Mouse (Mus musculus): Measurements from ENCODE around the gene Gm6169.
"Not testable (repeated sequence)": the region's sequence is repeated elsewhere in the genome, so short reads cannot be mapped to it uniquely, and the experiment has no call there.

The Gm6169 gene

DNA sequence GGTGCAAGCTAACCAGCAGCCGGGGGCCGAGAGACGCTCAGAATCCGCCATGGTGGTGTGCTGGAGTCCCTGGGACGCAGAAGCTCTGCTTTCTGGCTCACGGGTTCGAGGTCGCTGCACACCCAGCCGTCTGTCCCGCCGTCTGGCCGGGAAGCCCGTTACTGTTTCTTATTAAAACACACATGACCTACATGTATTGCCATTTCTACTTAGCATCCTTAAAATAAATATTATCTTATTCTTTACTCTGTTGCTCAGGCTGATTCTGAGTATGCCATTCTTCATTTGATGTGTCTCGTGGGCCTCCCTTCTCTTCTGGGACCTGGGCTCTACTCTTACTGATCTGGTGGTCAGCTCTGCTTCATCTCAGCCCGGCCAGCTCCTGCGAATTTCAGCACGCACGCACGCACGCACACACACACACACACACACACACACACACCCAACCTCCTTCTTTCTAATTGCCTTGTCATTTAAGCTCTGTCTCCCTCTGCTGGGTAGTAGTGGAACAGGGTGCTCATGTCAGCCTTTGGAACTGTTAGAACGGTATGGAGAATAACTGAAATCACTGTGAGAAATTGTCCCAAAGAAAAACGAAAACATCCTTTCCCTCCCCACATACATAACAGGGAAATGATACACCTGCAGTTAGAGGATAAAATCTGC lies at the start of gene Gm6169:
TSS of gene Gm6169 (minus strand) at position 51 of the 666 bp plus-strand sequence.
- DNase-seq: peak in 1 of 2 experiments; percentile 3

DNA sequence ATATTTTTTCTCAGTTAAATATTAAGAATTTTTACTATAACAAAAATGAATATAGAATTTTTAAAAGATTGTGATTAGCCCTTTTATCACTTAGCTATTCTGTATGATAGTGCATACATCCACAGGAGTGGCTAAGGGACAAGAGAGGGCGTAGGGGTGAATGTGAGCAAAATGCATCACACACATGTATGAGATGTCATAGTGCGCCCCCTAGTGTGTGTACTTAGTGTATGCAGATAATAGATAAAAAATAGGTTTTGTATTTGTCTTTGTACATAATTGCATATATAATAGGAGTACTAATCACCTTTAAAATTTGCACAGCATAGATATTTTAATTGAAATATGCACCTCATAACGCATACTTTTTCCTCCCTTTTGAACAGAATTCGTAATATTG lies 46.8 kb upstream of the Gm6169 start:
- peak; percentile 10 to 26 for DNase-seq

DNA sequence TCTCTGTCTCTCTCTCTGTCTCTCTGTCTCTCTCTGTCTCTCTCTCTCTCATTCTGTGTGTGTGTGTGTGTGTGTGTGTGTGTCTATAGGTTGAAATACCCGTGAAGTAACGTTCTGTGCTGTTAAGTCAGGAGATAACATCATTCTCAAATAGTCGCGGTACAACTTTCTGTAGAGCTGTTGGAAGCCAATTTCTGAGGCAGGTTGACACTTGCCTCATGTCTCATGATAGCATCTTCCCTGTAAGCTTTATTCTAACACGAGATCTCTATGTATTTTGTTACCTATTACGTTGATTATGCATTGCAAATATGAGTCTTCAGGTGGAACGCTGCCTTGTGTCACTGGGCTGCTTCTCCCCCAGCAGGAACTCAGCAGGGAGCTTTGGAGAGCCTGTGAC lies 43.3 kb upstream of the Gm6169 start:
- DNase-seq: no peak

DNA sequence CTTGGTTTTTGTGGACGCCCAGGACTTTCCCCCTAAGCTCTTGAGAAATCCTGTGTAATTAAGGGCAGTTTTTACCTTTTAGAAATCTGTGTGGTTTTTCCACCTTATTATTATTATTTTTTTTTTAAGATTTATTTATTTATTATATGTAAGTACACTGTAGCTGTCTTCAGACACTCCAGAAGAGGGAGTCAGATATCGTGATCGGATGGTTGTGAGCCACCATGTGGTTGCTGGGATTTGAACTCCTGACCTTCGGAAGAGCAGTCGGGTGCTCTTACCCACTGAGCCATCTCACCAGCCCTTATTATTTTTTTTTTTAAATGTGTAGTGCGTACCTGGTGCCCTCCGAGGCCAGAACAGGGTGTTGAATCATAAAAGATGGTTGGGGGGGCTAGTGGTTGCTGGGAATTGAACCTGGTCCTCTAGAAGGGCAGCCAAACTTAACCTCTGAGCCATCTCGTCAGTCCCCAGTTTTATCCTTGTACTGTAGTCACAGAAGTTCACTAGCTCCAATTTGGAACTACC lies 39.4 kb upstream of the Gm6169 start:
- DNase-seq: not testable (repeated sequence)

DNA sequence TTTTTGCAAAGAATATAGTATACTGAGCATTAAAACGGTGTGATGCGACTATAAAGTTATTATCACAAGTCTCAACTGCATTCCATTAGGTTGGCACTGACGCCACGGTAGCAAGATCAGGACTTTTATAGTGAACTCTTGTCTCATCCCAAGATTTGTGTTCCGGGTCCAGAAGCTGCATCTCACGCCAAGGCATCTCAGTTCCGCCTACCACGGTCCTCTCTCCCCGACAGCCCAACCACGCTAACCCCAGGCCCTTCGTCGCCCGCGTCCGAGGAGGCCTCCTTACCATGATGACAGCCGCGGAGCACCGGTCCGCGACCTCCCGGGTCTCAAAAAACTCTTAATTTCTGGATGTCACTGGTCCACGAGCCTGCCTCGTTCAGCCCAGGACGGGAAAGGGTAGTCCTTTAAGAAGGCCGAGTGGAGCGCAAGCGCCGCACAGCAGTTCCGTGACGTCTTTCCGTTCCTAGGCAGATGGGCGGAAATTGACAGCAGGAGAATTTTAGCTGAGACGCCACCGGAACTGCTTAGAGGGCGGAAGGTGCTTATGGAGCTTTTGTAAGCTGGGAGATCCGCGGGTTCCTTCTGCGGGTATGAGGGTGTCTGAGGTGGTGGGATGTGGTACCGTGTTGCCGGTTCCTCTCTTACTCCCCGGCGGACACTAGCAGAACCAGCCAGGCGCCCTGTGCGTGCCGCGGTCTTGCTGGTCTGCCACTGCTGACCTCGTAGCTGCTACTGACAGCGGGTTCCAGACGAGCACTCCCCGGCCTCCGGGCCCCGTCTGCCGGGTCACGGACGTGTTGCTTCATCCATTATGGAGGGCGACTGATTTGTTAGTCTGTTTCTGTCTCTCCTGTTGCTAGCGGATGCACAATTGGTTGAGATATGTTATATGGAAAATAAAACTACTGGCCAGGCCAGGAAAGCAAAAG lies 38.7 kb upstream of the Gm6169 start, which contains the start of the genes Gfm2 and Nsa2:
TSS of gene Gfm2 (plus strand) at position 472 of the 935 bp plus-strand sequence.
TSS of gene Nsa2 (minus strand) at position 472 of the 935 bp plus-strand sequence.
- DNase-seq: peak; percentile 86 to 88

GRCm38 (mm10) chr13:97130413-97130812 lies 31.4 kb upstream of the Gm6169 start:
- not testable (repeated sequence) for DNase-seq

- not testable (repeated sequence) for DNase-seq
Measured at GRCm38 (mm10) chr13:97129654-97130053, 30.6 kb upstream of the Gm6169 start.

- no peak for DNase-seq
Measured at GRCm38 (mm10) chr13:97121341-97121740, 22.3 kb upstream of the Gm6169 start.

DNA sequence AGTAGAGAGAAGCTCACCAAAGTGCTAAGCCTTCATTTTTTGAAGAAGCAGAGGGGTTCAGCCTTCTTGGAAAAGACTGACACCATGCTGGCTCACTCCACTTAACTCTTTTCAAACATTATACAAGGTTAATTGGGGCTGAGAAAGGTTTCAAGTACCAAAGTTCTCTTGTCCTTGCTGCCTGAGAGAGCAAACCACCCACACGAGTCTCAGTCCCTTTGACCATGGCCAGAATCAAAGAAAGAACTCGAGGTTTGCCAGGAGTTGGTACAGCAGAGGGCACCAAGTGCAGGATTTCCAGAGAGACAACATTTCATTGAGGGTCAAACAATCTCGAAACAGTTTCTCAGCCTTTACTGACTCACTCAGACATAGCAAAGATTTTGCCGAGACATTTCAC lies 10.0 kb upstream of the Gm6169 start:
- DNase-seq: no peak

GRCm38 (mm10) chr13:97107721-97108120 lies 8.7 kb upstream of the Gm6169 start:
- DNase-seq: not testable (repeated sequence)

DNA sequence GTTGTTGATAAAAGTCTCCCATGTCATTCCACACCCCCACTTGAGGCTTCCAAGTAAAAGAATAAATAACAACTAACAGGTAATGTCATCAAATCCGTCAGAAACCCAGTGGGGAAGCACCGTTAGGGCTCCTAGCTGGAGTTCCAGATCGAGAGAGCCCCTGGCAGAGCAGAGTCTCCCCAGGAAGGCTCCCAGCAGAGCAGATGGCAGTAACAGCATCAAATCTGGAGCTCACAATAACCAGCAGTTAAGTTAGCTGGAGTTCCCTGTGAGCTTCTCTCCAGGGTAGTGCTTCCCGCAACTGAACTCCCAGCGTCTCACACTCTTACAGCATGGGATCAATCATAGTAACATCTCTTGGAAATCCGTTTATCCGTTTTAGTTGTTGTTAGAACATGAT lies 6.0 kb upstream of the Gm6169 start:
- no peak for DNase-seq

- no peak for DNase-seq
Measured at GRCm38 (mm10) chr13:97095726-97096125, 3.3 kb downstream of the Gm6169 start.

- no peak for DNase-seq
Measured at GRCm38 (mm10) chr13:97088183-97088582, 10.9 kb downstream of the Gm6169 start.

- DNase-seq: no peak
Measured at GRCm38 (mm10) chr13:97087421-97087820, 11.6 kb downstream of the Gm6169 start.

GRCm38 (mm10) chr13:97086316-97086715 lies 12.7 kb downstream of the Gm6169 start:
- DNase-seq: no peak

DNA sequence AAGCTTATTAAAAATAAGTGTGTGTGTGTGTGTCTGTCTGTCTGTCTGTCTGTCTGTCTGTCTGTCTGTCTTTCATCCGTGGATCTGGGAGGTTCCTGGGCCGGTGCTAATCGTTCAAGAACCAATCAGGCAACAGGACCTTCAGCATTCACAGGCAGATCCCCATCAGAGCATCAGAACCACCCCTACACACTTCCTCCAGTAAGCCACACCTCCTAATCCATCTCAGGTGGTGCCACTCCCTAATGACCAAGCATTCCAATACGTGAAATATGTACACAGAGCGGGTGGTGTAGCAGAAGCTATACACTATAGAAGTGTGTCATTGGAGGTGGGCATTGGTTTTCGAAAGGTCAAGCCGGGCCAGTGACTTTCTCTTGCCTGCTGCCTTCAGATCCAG lies 16.6 kb downstream of the Gm6169 start:
- no peak for DNase-seq

DNA sequence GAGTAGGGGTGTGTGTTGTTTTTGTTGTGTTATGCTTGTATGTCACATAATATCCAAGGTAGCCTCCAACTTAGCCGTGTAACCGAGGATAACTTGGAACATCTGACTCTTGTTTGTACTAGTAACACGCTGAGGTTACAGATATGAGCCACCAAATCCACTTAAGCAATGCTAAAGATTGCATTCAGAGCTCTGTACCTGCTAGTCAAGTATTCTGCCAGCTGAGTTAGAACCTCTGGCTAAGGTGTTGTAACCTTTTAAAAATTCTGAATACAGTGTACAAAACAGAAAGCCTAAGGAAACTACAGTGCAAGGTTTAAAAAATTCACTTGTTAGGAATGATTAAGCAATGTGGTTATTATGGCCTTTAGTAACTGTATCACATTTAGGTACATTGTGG lies 18.4 kb downstream of the Gm6169 start:
- DNase-seq: no peak

- no peak for DNase-seq
Measured at GRCm38 (mm10) chr13:97080201-97080600, 18.8 kb downstream of the Gm6169 start.

GRCm38 (mm10) chr13:97077556-97077955 lies 21.5 kb downstream of the Gm6169 start:
- DNase-seq: no peak

DNA sequence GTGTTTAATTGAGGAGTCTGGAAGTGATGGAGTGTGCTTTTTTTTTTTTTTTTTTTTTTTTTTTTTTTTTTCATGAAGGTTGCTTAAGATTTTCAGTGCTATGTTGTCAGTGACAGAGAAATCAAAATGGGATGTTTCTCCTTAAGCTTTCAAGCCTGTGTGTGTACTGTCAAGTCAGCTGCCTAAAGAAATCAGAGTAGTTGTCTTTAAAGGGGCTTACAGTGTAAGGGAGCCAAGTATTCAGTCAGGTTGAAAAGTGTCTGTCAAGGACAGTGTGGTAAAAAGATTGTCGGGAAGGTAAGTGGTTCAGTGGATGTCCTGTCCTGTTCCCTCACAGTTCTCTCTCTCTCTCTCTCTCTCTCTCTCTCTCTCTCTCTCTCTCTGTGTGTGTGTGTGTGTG lies 25.5 kb downstream of the Gm6169 start:
- DNase-seq: no peak

GRCm38 (mm10) chr13:97071626-97072241 lies 27.3 kb downstream of the Gm6169 start:
- peak; percentile 7 to 24 for DNase-seq

DNA sequence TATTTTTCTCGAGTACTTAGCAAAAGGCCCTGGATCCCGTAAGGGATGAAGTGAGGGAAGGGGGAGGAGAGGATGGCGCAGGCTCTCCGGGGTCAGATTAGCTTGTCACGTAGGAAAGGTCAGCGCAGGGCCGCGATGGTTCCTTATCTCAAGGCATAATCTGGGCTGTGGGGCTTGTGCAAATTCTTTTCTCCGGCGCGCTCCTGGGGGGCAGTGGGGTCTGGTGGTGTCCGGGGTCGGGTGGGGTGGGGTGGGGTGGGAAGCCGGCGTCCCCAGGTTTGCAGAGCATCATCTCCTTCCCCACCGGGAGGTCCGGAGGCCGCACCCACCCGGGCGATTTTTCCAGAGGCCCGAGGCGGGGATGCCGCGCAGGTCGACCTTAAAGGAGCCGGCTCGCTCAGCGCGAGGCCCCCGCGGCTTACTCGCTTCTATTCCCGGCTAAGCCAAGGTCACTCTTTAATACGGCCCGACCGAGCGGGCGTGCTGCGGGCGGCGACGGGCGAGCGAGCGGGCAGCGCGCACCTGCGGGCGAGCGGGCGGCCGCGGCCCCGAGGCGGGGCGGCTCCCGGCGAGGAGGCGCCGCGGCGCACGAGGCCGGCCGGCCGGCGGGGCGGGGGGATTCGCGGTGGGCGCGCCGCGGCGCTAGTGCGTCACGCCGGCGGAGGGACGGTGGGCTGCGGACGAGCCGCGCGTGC lies 28.0 kb downstream of the Gm6169 start:
- peak in 1 of 2 experiments; percentile 6 for DNase-seq

Measured in thymus, postnatal 36 days (tissue).